Mouse (Mus musculus) gastrocnemius, postnatal 14 days (tissue): ENCODE results near the gene Cenpp. TPM values are rescaled to one million over a fixed set of nuclear protein-coding genes. Genes with fewer than 3 reads are reported as not detected.

ENCODE experiments used
- DNase-seq: peaks from one replicate; pipeline ENCODE4 v3.0.0; 2021; ENCODE audit warnings: mixed read lengths
- intact Hi-C: fragments of 180-260 bp; cut with DNase I; formaldehyde crosslinking; loops from one replicate; pipeline ENCODE4 v1.15.1; 2025; ENCODE audit warnings: low total_unique reads
- total RNA-seq, 2 experiments: library from RNA; stranded (reverse); gene quantifications; 2 replicates each; pipeline ENCODE4 v1.2.3; 2021

Cenpp gene
- total RNA-seq, 2 experiments from 2014 or later: 1.6 to 2.1 TPM

- DNase-seq: peak; percentile 9
- intact Hi-C loops: no loop called here
Measured at GRCm38 (mm10) chr13:49546517-49546916, 106.1 kb downstream of the Cenpp start.

GRCm38 (mm10) chr13:49545646-49546045 is 106.9 kb downstream of the Cenpp start:
- intact Hi-C loops: no loop called here
- DNase-seq: peak; percentile 6

GRCm38 (mm10) chr13:49544279-49544678 is 108.3 kb downstream of the Cenpp start, which contains the start of gene Aspn:
Gene Aspn (plus strand): TSS chr13:49544443.
- DNase-seq: no peak
- intact Hi-C loops: no loop called here

GRCm38 (mm10) chr13:49538693-49539092 is 113.9 kb downstream of the Cenpp start:
- intact Hi-C loops: no loop called here

GRCm38 (mm10) chr13:49536946-49537345 is 115.6 kb downstream of the Cenpp start:
- intact Hi-C loops: no loop called here
- DNase-seq: no peak

More at GRCm38 (mm10) chr13:49538693-49539092, 113.9 kb downstream of the Cenpp start:
- DNase-seq: no peak

- no peak for DNase-seq
- intact Hi-C loops: no loop called here
Measured at GRCm38 (mm10) chr13:49530636-49531035, 121.9 kb downstream of the Cenpp start.

- intact Hi-C loops: no loop called here
- no peak for DNase-seq
Measured at GRCm38 (mm10) chr13:49526235-49526634, 126.3 kb downstream of the Cenpp start.

GRCm38 (mm10) chr13:49518761-49519160 is 133.8 kb downstream of the Cenpp start:
- intact Hi-C loops: loop anchor here (10.0 kb wide), 1 partner anchor 64 kb away; no protein-coding TSS in a partner anchor
- DNase-seq: no peak

GRCm38 (mm10) chr13:49507176-49507575 is 145.4 kb downstream of the Cenpp start:
- intact Hi-C loops: no loop called here
- no peak for DNase-seq

GRCm38 (mm10) chr13:49505776-49506175 is 146.8 kb downstream of the Cenpp start:
- intact Hi-C loops: no loop called here
- DNase-seq: no peak

GRCm38 (mm10) chr13:49504510-49504909 is 148.1 kb downstream of the Cenpp start, which contains the start of gene Ecm2:
Gene Ecm2 (plus strand): TSS chr13:49504810.
- intact Hi-C loops: no loop called here
- DNase-seq: no peak

- intact Hi-C loops: no loop called here
- DNase-seq: no peak
Measured at GRCm38 (mm10) chr13:49492376-49493368, 159.9 kb downstream of the Cenpp start, which contains the start of gene Tes3-ps. Gene Tes3-ps (plus strand): TSS chr13:49493318.

GRCm38 (mm10) chr13:49485388-49485787 is 167.2 kb downstream of the Cenpp start:
- intact Hi-C loops: no loop called here
- DNase-seq: no peak

GRCm38 (mm10) chr13:49480551-49480950 is 172.0 kb downstream of the Cenpp start:
- DNase-seq: no peak
- intact Hi-C loops: no loop called here

- DNase-seq: peak; percentile 84
- intact Hi-C loops: no loop called here
Measured at GRCm38 (mm10) chr13:49480057-49480456, 172.5 kb downstream of the Cenpp start.

GRCm38 (mm10) chr13:49479399-49479798 is 173.2 kb downstream of the Cenpp start:
- intact Hi-C loops: no loop called here
- DNase-seq: peak; percentile 65

GRCm38 (mm10) chr13:49478851-49479374 is 173.7 kb downstream of the Cenpp start:
- intact Hi-C loops: no loop called here
- no peak for DNase-seq

- DNase-seq: no peak
- intact Hi-C loops: no loop called here
Measured at GRCm38 (mm10) chr13:49477887-49478286, 174.7 kb downstream of the Cenpp start.

GRCm38 (mm10) chr13:49472676-49473005 is 179.9 kb downstream of the Cenpp start:
- intact Hi-C loops: no loop called here
- no peak for DNase-seq

- DNase-seq: no peak
- intact Hi-C loops: no loop called here
Measured at GRCm38 (mm10) chr13:49471981-49472675, 180.5 kb downstream of the Cenpp start.
